Mouse (Mus musculus) stomach, postnatal 0 days (tissue): ENCODE measurements around the gene Ifna9. TPM values are rescaled to one million over a fixed set of nuclear protein-coding genes. Genes with fewer than 3 reads are reported as not detected.
A peak's percentile ranks its signal among the peaks of the same experiment; 100 is the strongest.

Experiments
- ATAC-seq: fragments of 200-750 bp; cut with Nextera tagmentation; 2 replicates; pipeline ENCODE4 v1.8.0; 2017; ENCODE audit not compliant: low FRiP score, low TSS enrichment
- DNase-seq: peaks from one replicate; pipeline ENCODE4 v3.0.0-alpha.2; 2016; ENCODE audit warnings: low spot score
- H3K27ac ChIP-seq: fragments of 300-500 bp; sonication (generic); replicated peaks from 2 replicates; pipeline ENCODE4 v1.5.1; 2014; ENCODE audit warnings: mild to moderate bottlenecking, control low read depth
- H3K27me3 ChIP-seq: fragments of 300-500 bp; sonication (generic); 2 replicates; pipeline ENCODE4 v1.6.1; 2014; ENCODE audit warnings: low read length; ENCODE audit not compliant: control insufficient read depth, insufficient read depth
- H3K36me3 ChIP-seq: fragments of 300-500 bp; sonication (generic); 2 replicates; pipeline ENCODE4 v1.6.1; 2014; ENCODE audit warnings: low read length, mixed read lengths; ENCODE audit not compliant: control insufficient read depth, insufficient read depth
- H3K4me1 ChIP-seq: fragments of 300-500 bp; sonication (generic); replicated peaks from 2 replicates; pipeline ENCODE4 v1.6.1; 2014; ENCODE audit warnings: antibody characterized with exemption; ENCODE audit not compliant: control insufficient read depth, insufficient read depth
- H3K4me2 ChIP-seq: fragments of 300-500 bp; sonication (generic); replicated peaks from 2 replicates; pipeline ENCODE4 v1.6.1; 2014; ENCODE audit warnings: low read depth, mild to moderate bottlenecking, control low read depth, moderate library complexity
- H3K4me3 ChIP-seq: fragments of 300-500 bp; sonication (generic); 2 replicates; pipeline ENCODE4 v1.5.1; 2014; ENCODE audit warnings: low read depth, low read length, control low read depth
- H3K9ac ChIP-seq: fragments of 300-500 bp; sonication (generic); 2 replicates; pipeline ENCODE4 v1.6.1; 2014; ENCODE audit warnings: mild to moderate bottlenecking, low read length, control low read depth, mixed read lengths
- H3K9me3 ChIP-seq: fragments of 300-500 bp; sonication (generic); 2 replicates; pipeline ENCODE4 v1.6.1; 2016; ENCODE audit warnings: low read length; ENCODE audit not compliant: control insufficient read depth
- CTCF ChIP-seq: IDR thresholded peaks from 2 replicates; pipeline ENCODE4 v1.5.1; 2016; ENCODE audit warnings: antibody characterized with exemption, low read depth, mild to moderate bottlenecking, moderate library complexity
- EP300 ChIP-seq: optimal IDR thresholded peaks from 2 replicates; pipeline ENCODE3; 2016; ENCODE audit warnings: antibody characterized with exemption
- WGBS: fragments of 180-500 bp; shearing (Covaris S2); extraction: QIAGEN DNeasy Blood & Tissue Kit; methylation state at CpG from one replicate; pipeline ENCODE4 v1.1.7; 2014; 5-methylcytosine and 5-hydroxymethylcytosine counted together
- polyA plus RNA-seq: library from polyadenylated mRNA; unstranded; fragments of >200 nt; fragmentation: Nextera tagmentation; extraction: Ambion mirVana; gene quantifications from 2 replicates; pipeline ENCODE4 v1.2.1, GENCODE M21; 2015

Ifna9 gene
- polyA plus RNA-seq, result not detected in 2 replicates

DNA sequence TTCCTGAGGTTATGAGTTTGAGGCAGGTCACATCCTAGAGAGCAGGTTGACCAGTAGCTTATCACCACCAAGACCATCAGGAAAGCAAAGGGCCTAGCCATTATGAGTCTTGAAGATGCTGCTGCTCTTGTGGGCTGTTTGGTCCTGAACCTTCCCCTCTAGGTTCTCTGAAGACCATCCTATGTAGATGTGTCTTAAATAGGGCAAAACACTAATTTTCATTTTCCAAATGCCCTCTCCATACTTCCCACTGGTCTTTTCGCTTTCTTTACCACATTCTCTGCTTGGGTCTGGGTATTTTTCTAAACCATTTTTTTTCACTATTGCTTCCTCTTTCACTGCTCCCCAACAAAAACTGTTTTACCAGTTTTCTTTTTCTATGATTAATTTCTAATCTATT is at the start of gene Ifna9:
TSS of gene Ifna9 (minus strand) at position 101 of the 400 bp plus-strand sequence.
- no peak for ATAC-seq
- H3K27me3 ChIP-seq, result no peaks in the 10 kb centered on the region
- WGBS, result 90% methylated on average over 1 of the region's 1 CpGs
- no peak within 1 kb of the TSS for H3K9ac ChIP-seq
- H3K4me3 ChIP-seq, result no peak within 1 kb of the TSS
- H3K9me3 ChIP-seq, result no peaks in the 10 kb centered on the region
- no peaks in the 10 kb centered on the region for H3K4me1 ChIP-seq
- H3K27ac ChIP-seq, result no peak within 1 kb of the TSS
- H3K4me2 ChIP-seq, result no peak within 1 kb of the TSS
- DNase-seq, result no peak
- TF ChIP-seq CTCF, result no peak
- no peak for TF ChIP-seq EP300
- H3K36me3 ChIP-seq, result no peaks in the 10 kb centered on the region

DNA sequence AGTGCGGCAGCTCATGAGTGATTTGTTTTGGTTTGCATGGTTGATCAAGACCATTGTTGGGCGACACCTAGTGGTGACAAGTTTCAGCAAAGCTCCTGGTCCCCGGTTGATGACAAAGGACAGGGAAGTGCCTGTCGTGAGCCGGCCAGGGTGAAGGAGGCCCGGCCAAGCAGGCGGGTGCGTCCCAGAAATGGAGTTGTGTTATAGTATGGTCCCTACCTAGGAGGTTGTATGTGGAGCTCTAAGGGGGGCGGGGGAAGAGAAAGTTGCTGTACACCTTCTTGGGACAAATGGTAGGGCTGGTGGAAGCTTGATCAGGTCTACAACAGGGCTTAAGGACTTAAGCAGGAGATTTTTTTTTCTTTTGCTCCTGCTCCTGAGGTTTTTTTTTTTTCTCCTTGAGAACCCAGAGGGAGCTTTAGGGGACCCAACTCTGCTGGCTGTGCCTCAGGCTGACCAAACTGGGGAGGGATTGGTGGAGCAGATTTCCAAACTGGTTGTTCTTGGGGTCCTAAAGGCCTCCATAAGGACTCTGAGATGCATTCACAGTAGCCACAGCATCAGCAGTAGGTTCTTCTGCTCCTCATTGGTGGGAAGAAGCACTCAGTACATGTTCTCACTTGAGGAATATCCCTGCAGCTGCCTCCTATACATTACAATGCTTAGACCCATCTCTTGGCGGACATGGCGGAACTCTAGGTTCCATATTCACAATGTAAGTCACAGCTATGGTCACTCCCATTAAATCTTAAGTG is 49.1 kb upstream of the Ifna9 start:
- no peaks in the 10 kb centered on the region for H3K4me1 ChIP-seq
- ATAC-seq, result peak; percentile 99
- TF ChIP-seq EP300 (no peak), CTCF (peak; percentile 90)
- no peaks in the 10 kb centered on the region for H3K9me3 ChIP-seq
- WGBS, result 15% methylated on average over 11 of the region's 11 CpGs
- H3K27ac ChIP-seq, result no peak overlapping the region
- H3K27me3 ChIP-seq, result no peaks in the 10 kb centered on the region
- peak overlapping the region; percentile 39 for H3K4me3 ChIP-seq
- no peak overlapping the region; the same call in 1 of the 2 replicates for H3K9ac ChIP-seq
- peak; percentile 94 for DNase-seq
- peak overlapping the region; percentile 54 for H3K4me2 ChIP-seq
- no peaks in the 10 kb centered on the region for H3K36me3 ChIP-seq

DNA sequence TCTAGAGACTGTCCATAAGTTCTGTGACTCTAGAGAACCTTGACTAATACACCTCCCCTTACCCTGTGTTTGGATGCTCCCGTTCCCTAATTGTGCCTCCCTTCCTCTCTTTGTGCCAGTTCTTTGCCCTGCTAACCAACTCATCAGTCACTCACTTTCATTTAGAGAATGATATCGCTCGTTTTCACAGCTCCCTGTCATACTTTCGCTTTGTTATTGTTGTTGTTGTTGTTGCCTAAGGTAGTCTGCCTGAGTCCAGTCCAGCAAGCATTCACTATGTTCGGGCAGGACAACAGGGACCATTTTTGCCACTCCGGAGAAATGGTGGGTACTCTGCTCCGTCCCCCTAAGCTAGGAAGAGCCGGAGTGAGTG is 48.5 kb upstream of the Ifna9 start:
- Histone ChIP-seq H3K27ac (no peak overlapping the region), H3K9me3 (no peaks in the 10 kb centered on the region), H3K4me1 (no peaks in the 10 kb centered on the region), H3K4me3 (peak overlapping the region; percentile 39), H3K36me3 (no peaks in the 10 kb centered on the region), H3K27me3 (no peaks in the 10 kb centered on the region), H3K9ac (peak overlapping the region; percentile 52; the same call in 1 of the 2 replicates), H3K4me2 (peak overlapping the region; percentile 54)
- ATAC-seq, result no peak
- DNase-seq, result no peak
- TF ChIP-seq CTCF (no peak), EP300 (no peak)
- 43% methylated on average over 8 of the region's 8 CpGs for WGBS

DNA sequence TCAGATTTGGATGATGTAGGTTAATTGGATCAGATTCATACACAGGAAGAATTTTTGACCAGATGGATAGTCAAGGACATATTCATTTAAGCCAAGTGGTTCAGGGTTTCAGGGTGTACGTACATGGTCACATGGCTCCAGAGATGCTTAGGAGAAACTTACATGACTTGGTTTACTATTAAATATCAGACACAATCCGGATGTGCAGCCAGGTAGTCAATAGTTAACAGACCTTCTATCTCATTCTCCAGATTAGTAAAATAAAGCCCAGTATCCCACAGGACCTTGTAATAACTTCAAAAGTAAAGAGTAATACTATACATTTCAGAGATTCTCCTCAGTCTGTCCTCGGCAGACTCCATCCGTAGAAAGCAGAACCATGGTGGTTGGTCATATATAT is 42.1 kb upstream of the Ifna9 start, which contains the start of gene C87499:
TSS of gene C87499 (minus strand) at position 101 of the 400 bp plus-strand sequence.
- Histone ChIP-seq H3K9me3 (no peaks in the 10 kb centered on the region), H3K4me1 (no peaks in the 10 kb centered on the region), H3K4me2 (no peak within 1 kb of the TSS), H3K9ac (no peak within 1 kb of the TSS), H3K4me3 (no peak within 1 kb of the TSS), H3K27ac (no peak within 1 kb of the TSS), H3K27me3 (no peaks in the 10 kb centered on the region), H3K36me3 (no peaks in the 10 kb centered on the region)
- 89% methylated on average over 4 of the region's 4 CpGs for WGBS
- no peak for ATAC-seq
- TF ChIP-seq EP300 (no peak), CTCF (no peak)
- no peak for DNase-seq

DNA sequence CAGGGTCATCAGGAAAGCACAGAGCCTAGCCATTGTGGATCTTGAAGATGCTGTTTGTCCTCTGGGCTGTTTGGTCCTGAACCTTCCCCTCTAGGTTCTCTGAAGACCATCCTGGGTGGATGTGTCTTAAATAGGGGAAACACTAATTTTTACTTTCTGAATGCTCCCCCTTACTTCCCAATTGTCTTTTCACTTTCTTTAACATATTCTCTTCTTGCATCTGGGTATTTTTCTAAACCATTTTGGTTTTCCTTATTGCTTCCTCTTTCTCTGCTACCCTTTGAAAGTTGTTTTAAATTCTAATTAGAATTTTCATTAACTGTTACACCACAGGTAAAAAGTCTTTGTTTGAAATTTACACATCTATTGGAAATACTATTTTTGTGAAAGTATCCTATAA is 11.1 kb upstream of the Ifna9 start, which contains the start of gene Ifna12:
TSS of gene Ifna12 (minus strand) at position 101 of the 400 bp plus-strand sequence.
- H3K9ac ChIP-seq, result no peak within 1 kb of the TSS
- H3K27ac ChIP-seq, result no peak within 1 kb of the TSS
- no peaks in the 10 kb centered on the region for H3K9me3 ChIP-seq
- no peak within 1 kb of the TSS for H3K4me2 ChIP-seq
- H3K36me3 ChIP-seq, result no peaks in the 10 kb centered on the region
- no peaks in the 10 kb centered on the region for H3K27me3 ChIP-seq
- ATAC-seq, result no peak
- no peak within 1 kb of the TSS for H3K4me3 ChIP-seq
- TF ChIP-seq CTCF, result no peak
- no peak for DNase-seq
- no peaks in the 10 kb centered on the region for H3K4me1 ChIP-seq

DNA sequence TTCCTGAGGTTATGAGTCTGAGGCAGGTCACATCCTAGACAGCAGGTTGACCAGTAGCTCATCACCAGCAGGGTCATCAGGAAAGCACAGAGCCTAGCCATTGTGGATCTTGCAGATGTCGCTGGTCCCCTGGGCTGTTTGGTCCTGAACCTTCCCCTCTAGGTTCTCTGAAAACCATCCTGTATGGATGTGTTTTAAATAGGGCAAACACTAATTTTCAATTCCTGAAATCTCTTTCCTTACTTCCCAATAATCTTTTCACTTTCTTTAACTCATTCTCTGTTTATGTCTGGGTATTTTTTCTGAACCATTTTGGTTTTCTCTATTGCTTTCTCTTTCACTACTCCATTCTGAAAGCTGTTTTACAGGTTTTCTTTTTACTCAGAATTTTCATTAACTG is 20.5 kb downstream of the Ifna9 start, which contains the start of gene Ifna14:
TSS of gene Ifna14 (minus strand) at position 101 of the 400 bp plus-strand sequence.
- Histone ChIP-seq H3K9me3 (no peaks in the 10 kb centered on the region), H3K4me3 (no peak within 1 kb of the TSS), H3K4me1 (no peaks in the 10 kb centered on the region), H3K27me3 (no peaks in the 10 kb centered on the region), H3K9ac (no peak within 1 kb of the TSS), H3K4me2 (no peak within 1 kb of the TSS), H3K36me3 (no peaks in the 10 kb centered on the region), H3K27ac (no peak within 1 kb of the TSS)
- TF ChIP-seq EP300 (no peak), CTCF (no peak)
- no peak for ATAC-seq
- DNase-seq, result no peak
- WGBS, result 83% methylated on average over 1 of the region's 1 CpGs
